Mouse (Mus musculus) cortical plate, adult 2 months (tissue): Measurements from ENCODE around the gene Zbtb16.

Source experiments
- CTCF ChIP-seq: fragments of 200-500 bp; IDR thresholded peaks from 2 replicates; pipeline ENCODE4 v1.5.1; 2011; ENCODE audit warnings: mild to moderate bottlenecking, control low read depth, low read length; ENCODE audit not compliant: insufficient read depth; ENCODE audit errors: extremely low read depth
- POLR2A ChIP-seq: fragments of 200-500 bp; IDR thresholded peaks from 2 replicates; pipeline ENCODE4 v1.6.1; 2011; ENCODE audit warnings: mild to moderate bottlenecking, low read length, control low read depth; ENCODE audit not compliant: insufficient read depth; ENCODE audit errors: extremely low read depth

- no peak for TF ChIP-seq POLR2A
- TF ChIP-seq CTCF = no peak
These were observed 81.6 kb downstream of the Zbtb16 start for GRCm38 (mm10) chr9:48754418-48754817.
